Mouse (Mus musculus) liver, adult 2 months (tissue): ENCODE measurements around the gene Aoah.

ENCODE experiments used
- CTCF ChIP-seq: fragments of 200-500 bp; IDR thresholded peaks from 2 replicates; pipeline ENCODE4 v1.5.1; 2011; ENCODE audit warnings: low read depth, low read length, control low read depth
- POLR2A ChIP-seq: fragments of 200-500 bp; IDR thresholded peaks from 2 replicates; pipeline ENCODE4 v1.6.1; 2011; ENCODE audit warnings: low read length, control low read depth; ENCODE audit not compliant: insufficient read depth; ENCODE audit errors: extremely low read depth

GRCm38 (mm10) chr13:20939099-20939498 is 145.2 kb downstream of the Aoah start:
- no peak for TF ChIP-seq CTCF
- no peak for TF ChIP-seq POLR2A
